Mouse (Mus musculus) gastrocnemius, postnatal 36 days (tissue): ENCODE results near the gene 2310011J03Rik. TPM values are rescaled to one million over a fixed set of nuclear protein-coding genes. Genes with fewer than 3 reads are reported as not detected.

ENCODE experiments used
- DNase-seq, 2 experiments: peaks; one replicate each; pipeline ENCODE4 v3.0.0; 2022
- intact Hi-C: fragments of 180-260 bp; cut with DNase I; formaldehyde crosslinking; loops from one replicate; pipeline ENCODE4 v1.15.1; 2025
- total RNA-seq, 2 experiments: library from RNA; stranded (reverse); gene quantifications; 2 replicates each; pipeline ENCODE4 v1.2.3; 2021

2310011J03Rik gene
- total RNA-seq, 2 experiments from 2014 or later, result 5.5 to 6.2 TPM

- intact Hi-C loops, result no loop called here
- DNase-seq, result no peak
Observed at GRCm38 (mm10) chr10:80321670-80322581, 1.6 kb upstream of the 2310011J03Rik start.

GRCm38 (mm10) chr10:80321014-80321669 is 805 bp upstream of the 2310011J03Rik start:
- DNase-seq, result no peak
- intact Hi-C loops, result no loop called here

- DNase-seq, result no peak
- intact Hi-C loops, result no loop called here
Observed at GRCm38 (mm10) chr10:80317011-80317410, 3.3 kb downstream of the 2310011J03Rik start.

DNA sequence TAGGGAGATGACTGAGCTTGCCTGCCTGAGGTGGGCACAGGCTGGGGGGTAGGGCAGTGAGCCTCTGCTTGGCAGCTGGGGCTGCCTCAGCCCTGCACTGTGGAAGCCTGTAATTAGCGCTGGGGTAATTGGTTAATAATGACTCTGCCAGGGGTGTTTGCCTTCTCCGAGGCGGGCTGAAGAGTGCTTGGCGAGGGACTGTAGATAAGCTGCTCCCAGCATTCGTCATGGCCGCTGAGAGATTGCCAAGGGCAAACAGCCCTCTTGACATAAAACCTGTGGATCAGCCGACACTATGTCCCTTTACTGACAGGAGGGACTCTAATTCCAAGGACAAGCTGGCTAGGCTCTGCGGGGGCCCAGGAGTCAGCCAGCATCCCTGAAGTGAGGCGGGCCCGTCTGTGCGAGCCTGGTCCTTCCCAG is 4.0 kb downstream of the 2310011J03Rik start:
- DNase-seq, result no peak
- intact Hi-C loops, result no loop called here

GRCm38 (mm10) chr10:80315315-80315714 is 5.0 kb downstream of the 2310011J03Rik start:
- DNase-seq, result no peak
- intact Hi-C loops, result no loop called here

- intact Hi-C loops, result no loop called here
- no peak for DNase-seq
Observed at GRCm38 (mm10) chr10:80314494-80315001, 5.8 kb downstream of the 2310011J03Rik start.

- DNase-seq, result no peak
Observed at GRCm38 (mm10) chr10:80313627-80314201, 6.6 kb downstream of the 2310011J03Rik start.

GRCm38 (mm10) chr10:80312586-80313504 is 7.5 kb downstream of the 2310011J03Rik start:
- intact Hi-C loops, result no loop called here
- no peak for DNase-seq

More at GRCm38 (mm10) chr10:80313627-80314201, 6.6 kb downstream of the 2310011J03Rik start:
- intact Hi-C loops, result no loop called here

DNA sequence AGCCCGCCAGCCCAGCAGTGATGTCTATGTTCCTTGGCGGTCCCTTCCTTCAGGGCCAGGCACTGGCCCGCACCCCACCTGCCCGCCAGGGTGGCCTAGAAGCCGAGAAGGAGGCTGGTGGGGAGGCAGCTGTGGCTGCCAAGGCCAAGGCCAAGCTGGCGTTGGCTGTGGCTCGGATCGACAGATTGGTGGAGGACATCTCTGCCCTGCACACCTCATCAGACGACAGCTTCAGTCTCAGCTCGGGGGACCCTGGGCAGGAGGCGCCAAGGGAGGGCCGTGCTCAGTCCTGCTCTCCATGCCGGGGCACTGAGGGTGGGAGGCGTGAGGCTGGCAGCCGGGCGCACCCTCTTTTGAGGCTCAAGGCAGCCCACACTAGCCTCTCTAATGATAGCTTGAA is 8.8 kb downstream of the 2310011J03Rik start:
- intact Hi-C loops, result no loop called here
- no peak for DNase-seq

DNA sequence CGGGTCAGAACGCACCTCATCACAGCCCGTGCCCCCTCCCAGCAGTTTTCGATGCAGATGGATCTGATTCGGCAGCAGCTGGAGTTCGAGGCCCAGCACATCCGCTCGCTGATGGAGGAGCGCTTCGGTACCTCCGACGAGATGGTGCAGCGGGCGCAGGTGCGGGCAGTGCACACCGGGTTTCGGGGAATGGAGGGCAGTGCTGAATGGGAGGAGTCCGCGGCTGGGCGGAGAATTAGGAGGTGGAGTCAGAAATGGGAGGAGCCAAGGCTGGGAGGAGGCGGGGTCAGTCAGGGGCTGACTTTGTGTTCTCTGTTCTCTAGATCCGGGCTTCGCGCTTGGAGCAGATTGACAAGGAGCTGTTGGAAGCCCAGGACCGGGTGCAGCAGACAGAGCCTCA is 15.5 kb downstream of the 2310011J03Rik start:
- DNase-seq, result no peak
- intact Hi-C loops, result no loop called here

DNA sequence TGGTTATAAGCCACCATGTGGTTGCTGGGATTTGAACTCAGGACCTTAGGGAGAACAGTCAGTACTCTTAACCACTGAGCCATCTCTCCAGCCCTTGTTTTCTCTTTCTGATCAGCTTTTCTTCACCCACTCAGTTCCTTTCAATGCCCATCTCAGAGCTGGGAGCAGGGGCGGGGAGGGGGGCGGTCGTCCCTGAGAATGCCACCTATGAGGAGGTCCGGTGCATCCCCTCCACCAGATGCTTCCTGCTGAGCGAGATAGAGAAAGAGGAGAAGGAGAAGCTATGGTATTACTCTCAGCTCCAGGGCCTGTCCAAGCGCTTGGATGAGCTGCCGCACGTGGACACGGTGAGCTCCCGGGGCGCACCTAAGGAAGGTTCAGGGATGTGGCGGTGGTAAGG is 15.9 kb downstream of the 2310011J03Rik start:
- no peak for DNase-seq
- intact Hi-C loops, result no loop called here

DNA sequence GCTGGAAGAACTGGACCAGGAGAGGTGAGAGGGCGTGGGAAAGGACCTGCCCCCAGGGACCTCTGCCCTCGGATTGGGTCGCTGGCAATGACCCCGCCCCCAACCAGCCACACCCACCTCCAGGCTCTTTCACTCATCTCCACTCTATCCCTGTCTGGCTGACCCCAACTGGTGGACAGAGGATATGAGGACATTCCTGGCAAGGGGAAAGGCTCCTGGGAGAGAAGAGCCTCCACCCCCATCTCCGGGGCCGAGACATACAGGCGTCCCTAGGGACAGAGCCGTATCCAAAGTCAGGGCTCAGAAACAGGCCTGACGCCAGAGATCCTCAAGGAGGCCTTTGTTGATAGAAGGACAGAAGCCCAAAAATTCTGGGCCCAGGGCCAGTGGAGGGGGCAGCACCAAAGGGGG is 17.9 kb downstream of the 2310011J03Rik start:
- intact Hi-C loops, result no loop called here

GRCm38 (mm10) chr10:80302082-80302355 is 18.3 kb downstream of the 2310011J03Rik start:
- intact Hi-C loops, result no loop called here
- no peak for DNase-seq

More for the DNA sequence above, 17.9 kb downstream of the 2310011J03Rik start:
- peak; percentile 74 to 84 for DNase-seq

- no peak for DNase-seq
- intact Hi-C loops, result no loop called here
Observed at GRCm38 (mm10) chr10:80301256-80302081, 18.9 kb downstream of the 2310011J03Rik start.

DNA sequence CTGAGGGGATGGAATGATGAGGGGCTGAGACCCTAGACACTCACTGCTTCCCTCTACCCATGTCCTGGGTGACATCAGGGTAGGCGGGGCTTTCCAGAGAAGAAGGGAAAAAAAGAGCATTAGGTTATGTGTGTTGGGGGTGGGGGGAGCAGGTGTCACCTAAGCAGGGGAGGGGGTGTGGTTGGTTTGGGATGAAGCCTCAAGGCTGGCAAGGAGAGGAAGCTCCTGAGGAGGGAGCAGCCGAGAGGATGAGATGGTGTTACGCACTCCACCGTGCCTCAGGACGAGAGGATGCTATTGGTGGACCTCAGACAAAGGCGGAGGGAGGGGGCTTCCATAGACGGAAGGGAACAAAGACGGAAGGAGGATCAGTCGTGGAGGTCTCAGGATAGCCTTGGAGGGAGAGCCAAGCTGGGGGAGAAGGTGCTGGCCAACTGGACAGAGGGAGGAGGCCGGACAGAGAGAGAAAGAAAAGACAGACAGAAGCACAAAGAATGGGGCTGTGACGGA is 19.6 kb downstream of the 2310011J03Rik start:
- DNase-seq, result no peak

GRCm38 (mm10) chr10:80299824-80300223 is 20.5 kb downstream of the 2310011J03Rik start:
- DNase-seq, result no peak
- intact Hi-C loops, result no loop called here

More for the DNA sequence above, 19.6 kb downstream of the 2310011J03Rik start:
- intact Hi-C loops, result no loop called here

DNA sequence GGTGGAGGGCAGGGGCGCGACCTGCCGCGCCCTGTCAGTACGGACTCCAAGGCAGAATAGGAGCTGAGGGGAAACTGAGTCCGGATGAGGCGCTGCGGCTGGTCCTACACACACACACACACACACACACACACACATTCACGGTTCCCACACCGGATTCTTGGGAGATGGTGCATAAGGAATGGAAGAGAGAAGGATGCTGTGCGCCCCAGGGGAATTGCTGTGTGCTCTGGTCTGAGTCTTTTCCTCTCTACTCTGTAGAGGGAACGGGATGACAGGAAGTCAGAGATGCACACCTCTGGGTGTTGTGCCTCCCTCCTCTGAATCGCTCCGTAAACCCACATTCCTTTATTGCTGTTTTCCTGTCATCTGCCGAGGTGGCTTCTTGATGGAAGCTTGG is 21.0 kb downstream of the 2310011J03Rik start:
- intact Hi-C loops, result no loop called here
- no peak for DNase-seq

DNA sequence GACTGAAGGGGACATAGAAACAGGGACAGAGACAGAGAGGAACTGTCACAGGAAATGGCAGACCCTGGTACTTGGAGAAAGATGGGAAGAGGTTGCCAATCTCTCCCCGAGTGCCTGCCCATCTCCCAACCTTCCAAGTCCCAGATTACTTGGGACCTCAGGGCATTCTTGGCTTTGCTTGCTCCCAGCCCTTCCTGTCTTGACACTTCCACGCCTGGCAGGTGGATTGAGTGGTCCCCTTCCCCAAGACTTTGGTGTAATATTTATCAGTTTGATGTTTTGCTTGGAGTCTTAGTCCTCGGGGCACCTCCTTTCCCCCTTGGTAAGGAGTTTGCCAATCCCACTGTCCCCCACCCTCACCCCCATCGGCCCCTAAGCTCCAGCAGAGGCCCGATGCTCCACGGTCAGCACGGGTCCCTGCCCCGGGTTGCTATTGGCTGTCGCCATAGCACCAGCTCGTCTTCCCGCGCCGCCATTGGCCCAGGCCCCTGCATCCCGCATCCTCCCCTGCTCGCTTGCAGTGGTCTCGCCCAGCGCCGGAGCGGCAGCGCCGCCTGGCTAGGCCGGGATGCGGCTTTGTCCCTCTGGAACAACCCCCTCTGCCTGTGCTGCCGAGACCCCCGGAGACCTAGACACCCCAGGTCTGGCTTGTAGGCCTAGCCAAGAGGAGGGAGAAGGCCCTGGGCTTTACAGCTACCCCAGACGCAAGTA is 21.6 kb downstream of the 2310011J03Rik start:
- intact Hi-C loops, result no loop called here
- no peak for DNase-seq
